Mouse (Mus musculus): ENCODE measurements around the gene Gm13277. TPM values are rescaled to one million over a fixed set of nuclear protein-coding genes. Genes with fewer than 3 reads are reported as not detected.
"Not testable (repeated sequence)": the region's sequence is repeated elsewhere in the genome, so short reads cannot be mapped to it uniquely, and the experiment has no call there.

Gm13277 gene
- total RNA-seq (2017) = not detected in 3 replicates

DNA sequence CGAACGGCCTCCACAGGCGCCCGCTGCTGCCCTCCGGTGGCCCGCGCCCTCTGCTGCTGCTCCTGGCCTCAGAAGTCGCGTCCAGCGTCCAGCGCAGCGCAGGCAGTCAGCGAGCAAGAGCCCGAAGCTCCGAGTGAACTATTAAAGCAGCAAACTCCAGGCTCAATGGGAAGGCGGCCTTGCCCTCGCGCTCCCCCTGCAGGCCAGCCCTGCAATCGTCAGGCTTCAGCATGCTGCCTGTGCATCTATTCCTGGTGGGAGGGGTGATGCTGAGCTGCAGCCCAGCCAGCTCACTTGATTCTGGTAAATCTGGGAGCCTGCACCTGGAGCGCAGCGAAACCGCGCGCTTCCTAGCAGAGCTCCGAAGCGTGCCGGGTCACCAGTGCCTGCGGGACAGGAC is at the start of gene Gm13277:
Gene Gm13277, plus strand, starts transcription at position 231 of the 400 bp plus-strand sequence.
- ATAC-seq (replicated peaks; ENCODE audit: insufficient number of reproducible peaks, low FRiP score, low TSS enrichment, poor library complexity, severe bottlenecking) = not testable (repeated sequence)

DNA sequence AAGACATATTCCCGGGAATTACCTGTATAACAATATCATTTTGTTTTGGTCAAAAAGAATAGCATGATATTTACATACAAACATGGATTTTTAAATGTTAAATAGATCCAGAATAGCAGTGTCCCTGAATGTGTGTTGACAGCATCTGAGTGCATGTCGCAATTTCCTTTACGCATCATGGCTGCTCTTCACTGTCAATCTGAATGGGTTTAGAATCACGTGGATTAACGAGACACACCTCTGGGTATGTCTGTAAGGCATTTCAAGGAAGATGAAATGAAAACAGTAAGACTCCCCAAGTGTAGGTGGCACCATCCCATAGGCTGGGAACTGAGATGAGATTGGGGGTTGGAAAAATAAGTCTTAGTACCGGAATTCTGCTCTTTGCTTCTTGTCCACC is 49.4 kb upstream of the Gm13277 start:
- peak; percentile 67; the same call in 1 of the 2 replicates for ATAC-seq (replicated peaks; ENCODE audit: insufficient number of reproducible peaks, low FRiP score, low TSS enrichment, poor library complexity, severe bottlenecking)

- ATAC-seq (replicated peaks; ENCODE audit: insufficient number of reproducible peaks, low FRiP score, low TSS enrichment, poor library complexity, severe bottlenecking) = no peak
Observed at GRCm38 (mm10) chr4:88741426-88741825, 47.0 kb upstream of the Gm13277 start.

GRCm38 (mm10) chr4:88742771-88743371 is 45.6 kb upstream of the Gm13277 start:
- no peak for ATAC-seq (replicated peaks; ENCODE audit: insufficient number of reproducible peaks, low FRiP score, low TSS enrichment, poor library complexity, severe bottlenecking)

DNA sequence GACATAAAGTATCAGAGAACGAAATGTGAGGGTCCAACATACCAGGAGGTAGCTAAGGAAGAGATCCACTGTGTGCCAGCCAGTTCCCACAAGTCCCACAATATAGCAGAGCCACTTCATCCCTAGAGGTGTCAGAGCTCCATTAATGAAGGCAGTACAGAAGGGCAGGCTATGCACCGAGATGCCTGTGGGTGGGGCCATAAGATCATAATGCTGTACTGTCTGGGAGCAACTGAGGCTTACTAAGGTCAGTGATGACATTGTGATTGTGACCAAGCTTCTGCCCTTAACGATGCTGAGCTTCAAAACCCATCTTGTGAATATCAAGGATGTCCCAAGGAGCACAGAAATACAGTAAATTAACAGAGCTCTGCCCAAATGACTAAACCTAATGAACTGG is 44.2 kb upstream of the Gm13277 start:
- ATAC-seq (replicated peaks; ENCODE audit: insufficient number of reproducible peaks, low FRiP score, low TSS enrichment, poor library complexity, severe bottlenecking) = no peak

DNA sequence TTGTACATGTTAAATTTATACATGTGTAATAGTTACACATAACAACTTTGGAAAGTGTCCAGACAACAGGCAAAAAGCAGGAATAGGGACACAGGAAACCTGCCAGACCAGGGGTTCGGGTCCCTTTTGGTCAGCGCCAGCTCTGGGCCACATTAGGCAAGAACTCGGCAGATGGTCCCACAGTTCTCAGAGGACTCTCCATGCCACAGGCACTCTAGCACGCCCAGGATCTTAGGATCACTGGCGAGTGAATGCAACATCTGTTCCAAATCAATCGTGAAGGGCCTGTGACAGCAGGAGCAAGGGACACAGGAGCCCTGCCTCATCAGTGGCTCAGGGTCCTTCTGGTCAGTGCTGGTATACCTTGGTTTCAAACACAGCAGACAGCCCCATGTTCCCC is 38.5 kb upstream of the Gm13277 start:
- ATAC-seq (replicated peaks; ENCODE audit: insufficient number of reproducible peaks, low FRiP score, low TSS enrichment, poor library complexity, severe bottlenecking) = no peak

- not testable (repeated sequence) for ATAC-seq (replicated peaks; ENCODE audit: insufficient number of reproducible peaks, low FRiP score, low TSS enrichment, poor library complexity, severe bottlenecking)
Observed at GRCm38 (mm10) chr4:88754818-88755340, 33.6 kb upstream of the Gm13277 start, which contains the start of gene Gm13271. Gm13271 (plus strand) TSS chr4:88754868.

DNA sequence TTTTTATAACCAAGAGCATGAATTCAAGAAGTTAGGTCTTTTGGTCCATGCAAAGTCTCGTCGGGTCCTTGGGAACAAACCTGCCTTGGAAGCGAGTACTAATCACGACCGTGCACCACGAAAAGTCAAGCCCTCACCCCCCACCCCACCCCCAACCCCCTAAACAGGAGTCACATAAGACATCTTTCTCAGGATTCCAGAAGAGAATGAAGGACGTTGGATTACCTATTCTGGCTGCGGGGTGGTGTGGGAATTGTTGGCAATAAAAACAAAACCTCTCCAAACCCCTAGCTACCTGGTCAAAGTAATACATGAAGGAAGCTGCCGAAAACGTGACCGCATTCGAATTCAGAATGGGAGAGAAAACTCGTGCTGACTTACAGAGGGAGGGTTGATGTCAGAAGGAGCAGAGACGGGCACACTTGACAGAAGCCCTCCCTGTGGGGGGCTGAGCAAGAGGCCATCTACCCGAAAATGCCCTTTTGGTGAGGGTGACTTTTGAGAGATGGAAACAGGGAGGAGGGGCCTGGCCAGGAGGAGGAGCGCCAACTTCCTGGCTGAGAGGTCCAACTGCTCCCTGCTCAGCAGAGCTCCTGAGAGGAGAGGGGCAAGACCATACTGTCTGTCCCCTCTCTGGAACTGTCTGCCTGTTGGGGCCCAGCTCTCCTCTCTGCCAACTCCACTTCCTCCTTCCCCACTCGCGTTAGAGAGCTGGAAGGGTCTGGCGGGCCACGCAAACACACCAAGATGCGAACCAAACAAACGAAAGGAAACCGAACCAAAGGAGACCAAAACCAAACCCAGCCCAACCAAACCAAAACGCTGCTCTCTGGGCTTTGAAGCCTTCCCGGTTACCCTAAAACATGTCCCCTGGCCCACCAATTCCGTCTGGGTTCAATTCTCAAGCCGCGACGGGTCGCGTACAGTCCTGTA is 31.6 kb upstream of the Gm13277 start:
- not testable (repeated sequence) for ATAC-seq (replicated peaks; ENCODE audit: insufficient number of reproducible peaks, low FRiP score, low TSS enrichment, poor library complexity, severe bottlenecking)

- ATAC-seq (replicated peaks; ENCODE audit: insufficient number of reproducible peaks, low FRiP score, low TSS enrichment, poor library complexity, severe bottlenecking) = peak; percentile 100
Observed at GRCm38 (mm10) chr4:88757628-88758031, 30.8 kb upstream of the Gm13277 start.

DNA sequence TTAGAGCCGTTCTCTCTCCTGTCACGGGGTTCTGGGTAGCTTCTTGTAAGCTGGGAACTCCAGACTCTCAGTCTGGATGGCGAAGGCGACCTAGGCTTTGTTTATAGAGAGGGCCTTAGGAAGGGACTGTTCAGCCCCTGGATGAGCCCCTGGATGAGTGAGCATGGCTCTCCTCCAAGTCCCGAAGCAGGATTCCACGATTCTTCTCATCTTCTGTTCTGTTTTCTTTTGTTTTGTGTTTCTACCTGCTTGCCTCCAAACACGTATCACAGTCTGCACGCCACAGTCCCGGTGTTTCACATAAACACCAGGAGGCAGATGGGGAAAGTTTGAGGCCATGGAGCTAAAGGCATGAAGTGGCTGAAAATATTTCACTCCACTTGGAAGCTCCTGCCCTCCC is 29.7 kb upstream of the Gm13277 start:
- not testable (repeated sequence) for ATAC-seq (replicated peaks; ENCODE audit: insufficient number of reproducible peaks, low FRiP score, low TSS enrichment, poor library complexity, severe bottlenecking)

DNA sequence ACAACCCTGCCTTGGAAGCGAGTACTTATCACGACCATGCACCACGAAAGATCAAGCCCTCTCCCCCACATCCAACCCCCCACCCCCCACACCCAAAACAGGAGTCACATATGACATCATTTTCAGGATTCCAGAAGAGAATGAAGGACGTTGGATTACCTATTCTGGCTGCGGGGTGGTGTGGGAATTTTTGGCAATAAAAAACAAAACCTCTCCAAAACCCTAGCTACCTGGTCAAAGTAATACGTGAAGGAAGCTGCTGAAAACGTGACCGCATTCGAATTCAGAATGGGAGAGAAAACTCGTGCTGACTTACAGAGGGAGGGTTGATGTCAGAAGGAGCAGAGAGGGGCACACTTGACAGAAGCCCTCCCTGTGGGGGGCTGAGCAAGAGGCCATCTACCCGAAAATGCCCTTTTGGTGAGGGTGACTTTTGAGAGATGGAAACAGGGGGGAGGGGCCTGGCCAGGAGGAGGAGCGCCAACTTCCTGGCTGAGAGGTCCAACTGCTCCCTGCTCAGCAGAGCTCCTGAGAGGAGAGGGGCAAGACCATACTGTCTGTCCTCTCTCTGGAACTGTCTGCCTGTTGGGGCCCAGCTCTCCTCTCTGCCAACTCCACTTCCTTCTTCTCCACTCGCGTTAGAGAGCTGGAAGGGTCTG is 28.7 kb upstream of the Gm13277 start, which contains the start of gene Gm13283:
Gene Gm13283, plus strand, starts transcription at position 510 of the 659 bp plus-strand sequence.
- ATAC-seq (replicated peaks; ENCODE audit: insufficient number of reproducible peaks, low FRiP score, low TSS enrichment, poor library complexity, severe bottlenecking) = not testable (repeated sequence)

GRCm38 (mm10) chr4:88760431-88760830 is 28.0 kb upstream of the Gm13277 start:
- ATAC-seq (replicated peaks; ENCODE audit: insufficient number of reproducible peaks, low FRiP score, low TSS enrichment, poor library complexity, severe bottlenecking) = not testable (repeated sequence)

GRCm38 (mm10) chr4:88761776-88762175 is 26.7 kb upstream of the Gm13277 start:
- ATAC-seq (replicated peaks; ENCODE audit: insufficient number of reproducible peaks, low FRiP score, low TSS enrichment, poor library complexity, severe bottlenecking) = not testable (repeated sequence)

- ATAC-seq (replicated peaks; ENCODE audit: insufficient number of reproducible peaks, low FRiP score, low TSS enrichment, poor library complexity, severe bottlenecking) = not testable (repeated sequence)
Observed at GRCm38 (mm10) chr4:88762341-88762740, 26.1 kb upstream of the Gm13277 start.

DNA sequence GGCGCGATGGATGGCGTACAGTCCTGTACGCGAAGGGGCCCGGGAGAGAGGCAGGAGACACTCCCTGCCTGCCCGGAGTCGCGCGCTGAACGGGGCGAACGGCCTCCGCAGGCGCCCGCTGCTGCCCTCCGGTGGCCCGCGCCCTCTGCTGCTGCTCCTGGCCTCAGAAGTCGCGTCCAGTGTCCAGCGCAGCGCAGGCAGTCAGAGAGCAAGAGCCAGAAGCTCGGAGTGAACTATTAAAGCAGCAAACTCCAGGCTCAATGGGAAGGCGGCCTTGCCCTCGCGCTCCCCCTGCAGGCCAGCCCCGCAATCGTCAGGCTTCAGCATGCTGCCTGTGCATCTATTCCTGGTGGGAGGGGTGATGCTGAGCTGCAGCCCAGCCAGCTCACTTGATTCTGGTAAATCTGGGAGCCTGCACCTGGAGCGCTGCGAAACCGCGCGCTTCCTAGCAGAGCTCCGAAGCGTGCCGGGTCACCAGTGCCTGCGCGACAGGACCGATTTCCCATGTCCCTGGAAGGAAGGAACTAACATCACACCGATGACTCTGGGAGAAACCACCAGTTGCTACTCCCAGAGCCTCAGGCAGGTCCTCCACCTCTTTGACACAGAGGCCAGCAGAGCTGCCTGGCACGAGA is 24.9 kb upstream of the Gm13277 start:
- ATAC-seq (replicated peaks; ENCODE audit: insufficient number of reproducible peaks, low FRiP score, low TSS enrichment, poor library complexity, severe bottlenecking) = 0 out of 2 replicates have a peak, but pooled peaks have one; percentile 68

- not testable (repeated sequence) for ATAC-seq (replicated peaks; ENCODE audit: insufficient number of reproducible peaks, low FRiP score, low TSS enrichment, poor library complexity, severe bottlenecking)
Observed at GRCm38 (mm10) chr4:88773534-88773933, 14.9 kb upstream of the Gm13277 start, which contains the start of gene Gm13290. Gm13290 (plus strand) TSS chr4:88773834.

DNA sequence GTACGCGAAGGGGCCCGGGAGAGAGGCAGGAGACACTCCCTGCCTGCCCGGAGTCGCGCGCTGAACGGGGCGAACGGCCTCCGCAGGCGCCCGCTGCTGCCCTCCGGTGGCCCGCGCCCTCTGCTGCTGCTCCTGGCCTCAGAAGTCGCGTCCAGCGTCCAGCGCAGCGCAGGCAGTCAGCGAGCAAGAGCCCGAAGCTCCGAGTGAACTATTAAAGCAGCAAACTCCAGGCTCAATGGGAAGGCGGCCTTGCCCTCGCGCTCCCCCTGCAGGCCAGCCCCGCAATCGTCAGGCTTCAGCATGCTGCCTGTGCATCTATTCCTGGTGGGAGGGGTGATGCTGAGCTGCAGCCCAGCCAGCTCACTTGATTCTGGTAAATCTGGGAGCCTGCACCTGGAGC is 11.8 kb upstream of the Gm13277 start, which contains the start of gene Gm13289:
Gene Gm13289, plus strand, starts transcription at position 301 of the 400 bp plus-strand sequence.
- not testable (repeated sequence) for ATAC-seq (replicated peaks; ENCODE audit: insufficient number of reproducible peaks, low FRiP score, low TSS enrichment, poor library complexity, severe bottlenecking)

- ATAC-seq (replicated peaks; ENCODE audit: insufficient number of reproducible peaks, low FRiP score, low TSS enrichment, poor library complexity, severe bottlenecking) = not testable (repeated sequence)
Observed at GRCm38 (mm10) chr4:88779550-88779949, 8.9 kb upstream of the Gm13277 start, which contains the start of gene Gm13272. Gm13272 (plus strand) TSS chr4:88779850.

Data from monocyte, adult 5-6 weeks (primary cell).